17 mouse cellular contexts compared by ENCODE assay signal in genomic region chr12:72704068-72704467, GRCm38 (mm10). TPM values are rescaled to one million over a fixed set of nuclear protein-coding genes. Genes with fewer than 3 reads are reported as not detected.
DNase-seq lines count a peak whose midpoint lies in the region; ATAC-seq lines count a peak whose summit lies in the region.
"Had no signal": no experiment of that assay in that cellular context is flagged by ENCODE, and none has a peak within 500 bp of the region (broad histone marks: within the 10 kb centered on the region; RNA-seq: fewer than 3 reads in every experiment).

No protein-coding gene starts in this region.

- DNase-seq in 416B (ENCODE audit: low read depth): peak; percentile 72
- DNase-seq in adrenal gland, adult 8-10 months: no peak
- DNase-seq: adrenal gland, adult 2 months; adrenal gland, postnatal 14 days; adrenal gland, postnatal 36 days; cerebellum, adult 11-12 months; cerebellum, adult 2 months; cerebellum, adult 9-10 months; cerebellum, postnatal 10 days; cerebellum, postnatal 25 days; forebrain, postnatal 0 days had no signal

- peak; percentile 93 for ATAC-seq in granulocyte monocyte progenitor cell, adult 5-6 weeks (replicated peaks; ENCODE audit: poor library complexity, severe bottlenecking)
- ATAC-seq in megakaryocyte progenitor cell, adult 5-6 weeks (replicated peaks; ENCODE audit: poor library complexity): peak; percentile 84
- ATAC-seq in frontal cortex, adult (ENCODE audit: low TSS enrichment): no peak
- ATAC-seq: forebrain, embryonic 13.5 days; forebrain, embryonic 15.5 days; forebrain, postnatal 0 days had no signal

RNA-seq across cellular contexts. Expression of gene Dhrs7, which starts 39.4 kb away (rescaled TPM):
- total RNA-seq in granulocyte monocyte progenitor cell, adult 5-6 weeks (2014; fragmentation: Nextera tagmentation): 30.8 and 32.4 TPM in 2 replicates
- 57.2 and 58.4 TPM in 2 replicates for total RNA-seq in granulocyte monocyte progenitor cell, adult 5-6 weeks (2017)
- total RNA-seq in megakaryocyte progenitor cell, adult 5-6 weeks (2015): 30.0 and 33.0 TPM in 2 replicates
- total RNA-seq in megakaryocyte progenitor cell, adult 5-6 weeks (2017): 49.9 and 59.7 TPM in 2 replicates
- 100 to 1,000 TPM; 112 to 216 (median 160) TPM for total RNA-seq in adrenal gland, adult 8-10 months (2022)

RNA-seq across cellular contexts. Expression of gene Ppm1a, which starts 53.2 kb away (rescaled TPM):
- 52.5 and 63.6 TPM in 2 replicates for total RNA-seq in granulocyte monocyte progenitor cell, adult 5-6 weeks (2014; fragmentation: Nextera tagmentation)
- 104 and 111 TPM in 2 replicates for total RNA-seq in granulocyte monocyte progenitor cell, adult 5-6 weeks (2017)
- total RNA-seq in megakaryocyte progenitor cell, adult 5-6 weeks (2015): 53.5 and 54.8 TPM in 2 replicates
- 81.4 and 94.7 TPM in 2 replicates for total RNA-seq in megakaryocyte progenitor cell, adult 5-6 weeks (2017)
- 100 to 1,000 TPM; 249 to 301 (median 265) TPM for total RNA-seq in adrenal gland, adult 8-10 months (2022)

RNA-seq across cellular contexts. Expression of gene Gm4756, which starts 54.6 kb away (rescaled TPM):
- total RNA-seq in granulocyte monocyte progenitor cell, adult 5-6 weeks (2014; fragmentation: Nextera tagmentation): not detected in 2 replicates
- total RNA-seq in granulocyte monocyte progenitor cell, adult 5-6 weeks (2017): not detected in 2 replicates
- total RNA-seq in megakaryocyte progenitor cell, adult 5-6 weeks (2015): not detected in 2 replicates
- not detected in 2 replicates for total RNA-seq in megakaryocyte progenitor cell, adult 5-6 weeks (2017)
- total RNA-seq in adrenal gland, adult 8-10 months (2022): not detected
- total RNA-seq: adrenal gland, postnatal 14 days; adrenal gland, postnatal 36 days; forebrain, postnatal 0 days; MEL had no signal
